Mouse (Mus musculus) hindbrain, embryonic 10.5 days (tissue): ENCODE data around the gene Kcna3. TPM values are rescaled to one million over a fixed set of nuclear protein-coding genes. Genes with fewer than 3 reads are reported as not detected.

Experiments
- DNase-seq: peaks from one replicate; pipeline ENCODE4 v3.0.0-alpha.2; 2017; ENCODE audit warnings: low spot score
- H3K27ac ChIP-seq: fragments of 300-500 bp; sonication (generic); 2 replicates; pipeline ENCODE4 v1.5.1; 2016; ENCODE audit warnings: mild to moderate bottlenecking, moderate library complexity
- H3K27me3 ChIP-seq: fragments of 300-500 bp; sonication (generic); 2 replicates; pipeline ENCODE4 v1.6.1; 2016; ENCODE audit warnings: mild to moderate bottlenecking; ENCODE audit not compliant: poor library complexity, insufficient read depth, severe bottlenecking
- H3K36me3 ChIP-seq: fragments of 300-500 bp; sonication (generic); 2 replicates; pipeline ENCODE4 v1.6.1; 2016; ENCODE audit warnings: mild to moderate bottlenecking, moderate library complexity
- H3K4me1 ChIP-seq: fragments of 300-500 bp; sonication (generic); replicated peaks from 2 replicates; pipeline ENCODE4 v1.6.1; 2016; ENCODE audit warnings: mild to moderate bottlenecking
- H3K4me3 ChIP-seq: fragments of 300-500 bp; sonication (generic); 2 replicates; pipeline ENCODE4 v1.5.1; 2016; ENCODE audit warnings: mild to moderate bottlenecking, moderate library complexity
- H3K9me3 ChIP-seq: fragments of 300-500 bp; sonication (generic); 2 replicates; pipeline ENCODE4 v1.6.1; 2016; ENCODE audit warnings: mild to moderate bottlenecking, moderate library complexity
- WGBS: fragments of 180-500 bp; shearing (Covaris S2); methylation state at CpG from one replicate; pipeline ENCODE4 v1.1.7; 2016; 5-methylcytosine and 5-hydroxymethylcytosine counted together
- polyA plus RNA-seq: library from polyadenylated mRNA; unstranded; fragments of >200 nt; fragmentation: Nextera tagmentation; extraction: Ambion mirVana; gene quantifications from 2 replicates; pipeline ENCODE4 v1.2.1, GENCODE M21; 2016

Gene Kcna3
- polyA plus RNA-seq = 3.1 and 3.5 TPM in 2 replicates

- no peaks in the 10 kb centered on the region for H3K36me3 ChIP-seq
- peak within 1 kb of the TSS; percentile 76 for H3K4me3 ChIP-seq
- under 1% methylated on average over 72 of the region's 80 CpGs for WGBS
- H3K9me3 ChIP-seq = no peaks in the 10 kb centered on the region
- H3K4me1 ChIP-seq = peaks cover 59% of the 10 kb centered on the region
- peak within 1 kb of the TSS; percentile 96 for H3K27ac ChIP-seq
- peak; percentile 83 for DNase-seq
- H3K27me3 ChIP-seq = peaks cover 13% of the 10 kb centered on the region
Measured at GRCm38 (mm10) chr3:107035521-107036457, at the start of gene Kcna3. TSS of gene Kcna3 (plus strand) at chr3:107036169.

GRCm38 (mm10) chr3:106991334-106991733 is 44.6 kb upstream of the Kcna3 start:
- H3K27ac ChIP-seq = no peak overlapping the region
- H3K4me1 ChIP-seq = peaks cover 6% of the 10 kb centered on the region
- no peak overlapping the region for H3K4me3 ChIP-seq
- no peaks in the 10 kb centered on the region for H3K9me3 ChIP-seq
- no peaks in the 10 kb centered on the region for H3K36me3 ChIP-seq
- no peaks in the 10 kb centered on the region for H3K27me3 ChIP-seq
- 85% methylated on average over 1 of the region's 1 CpGs for WGBS
- DNase-seq = no peak

- Histone ChIP-seq H3K27ac (no peak overlapping the region), H3K27me3 (no peaks in the 10 kb centered on the region), H3K4me3 (no peak overlapping the region), H3K9me3 (no peaks in the 10 kb centered on the region), H3K36me3 (no peaks in the 10 kb centered on the region), H3K4me1 (peaks cover 6% of the 10 kb centered on the region)
- 61% methylated on average over 1 of the region's 1 CpGs for WGBS
- DNase-seq = no peak
Measured at GRCm38 (mm10) chr3:106995347-106995746, 40.6 kb upstream of the Kcna3 start.

DNA sequence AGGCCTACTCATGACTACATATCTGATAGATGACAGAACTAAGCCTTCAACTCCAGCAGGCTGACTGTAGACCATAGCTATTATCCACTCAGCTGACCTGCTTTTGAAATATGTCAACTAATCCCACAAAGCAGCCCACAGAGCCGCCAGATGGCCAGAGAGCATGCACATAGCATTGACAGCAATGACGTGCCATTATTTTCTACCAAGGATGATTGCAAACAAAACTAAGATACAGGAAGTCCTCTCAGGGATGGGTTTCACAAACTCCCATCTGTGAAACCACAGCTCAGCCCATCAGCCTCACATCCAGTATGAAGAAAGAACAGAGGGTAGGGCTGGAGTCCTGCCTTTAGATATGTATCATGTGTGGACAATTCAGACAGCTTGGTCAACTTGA is 39.8 kb upstream of the Kcna3 start:
- Histone ChIP-seq H3K4me1 (peaks cover 6% of the 10 kb centered on the region), H3K27me3 (no peaks in the 10 kb centered on the region), H3K36me3 (no peaks in the 10 kb centered on the region), H3K9me3 (no peaks in the 10 kb centered on the region), H3K27ac (no peak overlapping the region), H3K4me3 (no peak overlapping the region)
- WGBS = 75% methylated on average over 2 of the region's 2 CpGs
- DNase-seq = no peak

- no peaks in the 10 kb centered on the region for H3K9me3 ChIP-seq
- H3K27me3 ChIP-seq = no peaks in the 10 kb centered on the region
- no peak for DNase-seq
- WGBS = 81% methylated on average over 1 of the region's 1 CpGs
- peaks cover 1% of the 10 kb centered on the region; the same call in 1 of the 2 replicates for H3K4me1 ChIP-seq
- no peaks in the 10 kb centered on the region for H3K36me3 ChIP-seq
- no peak overlapping the region for H3K4me3 ChIP-seq
- H3K27ac ChIP-seq = no peak overlapping the region
Measured at GRCm38 (mm10) chr3:106998370-106998769, 37.6 kb upstream of the Kcna3 start.

DNA sequence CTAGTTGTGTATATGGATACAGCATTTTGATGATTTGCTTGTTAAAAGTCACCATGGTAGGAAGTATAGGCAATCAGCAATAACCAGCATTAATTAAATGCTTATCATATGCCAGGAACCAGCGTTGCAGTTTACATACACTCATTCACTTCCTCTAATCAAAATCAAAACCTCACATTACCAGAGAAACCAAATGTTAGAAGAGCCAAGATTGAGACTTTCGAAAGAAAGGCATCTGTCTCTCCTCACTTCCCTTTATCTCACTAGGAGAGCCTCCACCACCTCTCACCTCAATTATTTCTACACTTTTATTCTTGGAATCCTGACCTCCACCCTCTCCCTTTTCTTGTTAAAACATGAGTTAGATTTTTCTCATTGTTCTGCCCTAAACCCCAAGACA is 35.8 kb upstream of the Kcna3 start:
- DNase-seq = no peak
- no peaks in the 10 kb centered on the region for H3K9me3 ChIP-seq
- no peaks in the 10 kb centered on the region for H3K4me1 ChIP-seq
- no peaks in the 10 kb centered on the region for H3K36me3 ChIP-seq
- WGBS = 81% methylated on average over 2 of the region's 2 CpGs
- H3K27me3 ChIP-seq = no peaks in the 10 kb centered on the region
- no peak overlapping the region for H3K4me3 ChIP-seq
- H3K27ac ChIP-seq = no peak overlapping the region

GRCm38 (mm10) chr3:107002249-107003123 is 33.5 kb upstream of the Kcna3 start:
- no peak for DNase-seq
- no peaks in the 10 kb centered on the region for H3K27me3 ChIP-seq
- 84% methylated on average over 8 of the region's 8 CpGs for WGBS
- H3K9me3 ChIP-seq = no peaks in the 10 kb centered on the region
- no peak overlapping the region for H3K27ac ChIP-seq
- H3K4me1 ChIP-seq = no peaks in the 10 kb centered on the region
- no peaks in the 10 kb centered on the region for H3K36me3 ChIP-seq
- no peak overlapping the region for H3K4me3 ChIP-seq

GRCm38 (mm10) chr3:107009329-107010076 is 26.5 kb upstream of the Kcna3 start:
- no peaks in the 10 kb centered on the region for H3K36me3 ChIP-seq
- no peak for DNase-seq
- H3K27ac ChIP-seq = no peak overlapping the region
- no peak overlapping the region for H3K4me3 ChIP-seq
- H3K9me3 ChIP-seq = no peaks in the 10 kb centered on the region
- 81% methylated on average over 4 of the region's 4 CpGs for WGBS
- no peaks in the 10 kb centered on the region for H3K4me1 ChIP-seq
- H3K27me3 ChIP-seq = no peaks in the 10 kb centered on the region

GRCm38 (mm10) chr3:107018286-107018685 is 17.7 kb upstream of the Kcna3 start:
- H3K27me3 ChIP-seq = no peaks in the 10 kb centered on the region
- no peak overlapping the region for H3K27ac ChIP-seq
- no peak overlapping the region for H3K4me3 ChIP-seq
- no peaks in the 10 kb centered on the region for H3K36me3 ChIP-seq
- WGBS = 71% methylated on average over 2 of the region's 2 CpGs
- no peaks in the 10 kb centered on the region for H3K4me1 ChIP-seq
- DNase-seq = no peak
- H3K9me3 ChIP-seq = no peaks in the 10 kb centered on the region

DNA sequence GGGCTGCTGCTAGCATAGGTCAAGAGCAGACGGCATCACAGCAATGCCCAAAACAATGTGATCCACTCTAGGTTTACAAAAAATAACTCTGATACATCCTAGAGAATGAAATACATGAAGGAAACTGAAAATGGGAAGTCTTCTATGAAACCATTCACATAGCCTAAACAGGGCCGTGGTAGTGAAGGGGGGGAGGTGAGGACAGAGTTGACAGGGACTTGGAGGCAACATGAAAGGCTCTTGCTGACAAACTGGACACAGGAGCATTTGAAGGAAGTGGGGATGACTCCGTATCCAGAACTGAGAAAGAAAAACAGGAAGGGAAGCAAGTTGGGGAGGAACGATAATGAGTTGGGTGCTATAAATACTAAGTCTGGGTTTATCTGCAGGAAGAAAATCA is 4.4 kb upstream of the Kcna3 start:
- 85% methylated on average over 4 of the region's 4 CpGs for WGBS
- no peaks in the 10 kb centered on the region for H3K9me3 ChIP-seq

GRCm38 (mm10) chr3:107034776-107035175 is 1.2 kb upstream of the Kcna3 start:
- DNase-seq = no peak
- Histone ChIP-seq H3K27me3 (peaks cover 13% of the 10 kb centered on the region), H3K4me3 (peak overlapping the region; percentile 76; the same call in 1 of the 2 replicates), H3K9me3 (no peaks in the 10 kb centered on the region), H3K36me3 (no peaks in the 10 kb centered on the region), H3K27ac (peak overlapping the region; percentile 96; the same call in 1 of the 2 replicates), H3K4me1 (peaks cover 52% of the 10 kb centered on the region)
- 72% methylated on average over 2 of the region's 2 CpGs for WGBS

More for the DNA sequence above, 4.4 kb upstream of the Kcna3 start:
- peaks cover 19% of the 10 kb centered on the region for H3K4me1 ChIP-seq
- no peak overlapping the region for H3K27ac ChIP-seq
- no peak for DNase-seq
- H3K4me3 ChIP-seq = no peak overlapping the region
- no peaks in the 10 kb centered on the region for H3K27me3 ChIP-seq
- no peaks in the 10 kb centered on the region for H3K36me3 ChIP-seq

- under 1% methylated on average over 55 of the region's 55 CpGs for WGBS
- Histone ChIP-seq H3K4me3 (peak overlapping the region; percentile 76), H3K27me3 (peaks cover 13% of the 10 kb centered on the region), H3K36me3 (no peaks in the 10 kb centered on the region), H3K9me3 (no peaks in the 10 kb centered on the region), H3K27ac (peak overlapping the region; percentile 96), H3K4me1 (peaks cover 60% of the 10 kb centered on the region)
- peak; percentile 74 for DNase-seq
Measured at GRCm38 (mm10) chr3:107036458-107037039, 580 bp downstream of the Kcna3 start.
